Mouse (Mus musculus) midbrain, embryonic 16.5 days (tissue): ENCODE data around the gene Srp54c. TPM values are rescaled to one million over a fixed set of nuclear protein-coding genes. Genes with fewer than 3 reads are reported as not detected.

Experiments
- ATAC-seq: fragments of 200-750 bp; cut with Nextera tagmentation; 2 replicates; pipeline ENCODE4 v1.8.0; 2017; ENCODE audit warnings: moderate TSS enrichment
- H3K27ac ChIP-seq: fragments of 300-500 bp; sonication (generic); 2 replicates; pipeline ENCODE4 v1.5.1; 2014; ENCODE audit warnings: mild to moderate bottlenecking, low read length, mixed read lengths
- H3K27me3 ChIP-seq: fragments of 300-500 bp; sonication (generic); 2 replicates; pipeline ENCODE4 v1.6.1; 2014; ENCODE audit warnings: low read depth, low read length, mixed read lengths; ENCODE audit not compliant: control insufficient read depth, insufficient read depth
- H3K36me3 ChIP-seq: fragments of 300-500 bp; sonication (generic); 2 replicates; pipeline ENCODE4 v1.6.1; 2014; ENCODE audit warnings: mild to moderate bottlenecking, low read length, moderate library complexity, mixed read lengths; ENCODE audit not compliant: control insufficient read depth, insufficient read depth
- H3K4me1 ChIP-seq: fragments of 300-500 bp; sonication (generic); 2 replicates; pipeline ENCODE4 v1.6.1; 2014; ENCODE audit warnings: mild to moderate bottlenecking, low read length, mixed read lengths; ENCODE audit not compliant: control insufficient read depth, insufficient read depth
- H3K4me2 ChIP-seq: fragments of 300-500 bp; sonication (generic); 2 replicates; pipeline ENCODE4 v1.6.1; 2014; ENCODE audit warnings: mild to moderate bottlenecking, low read length, mixed read lengths
- H3K4me3 ChIP-seq: fragments of 300-500 bp; sonication (generic); 2 replicates; pipeline ENCODE4 v1.5.1; 2014; ENCODE audit warnings: low read depth, mild to moderate bottlenecking, low read length, moderate library complexity, mixed read lengths
- H3K9ac ChIP-seq: fragments of 300-500 bp; sonication (generic); 2 replicates; pipeline ENCODE4 v1.6.1; 2014; ENCODE audit warnings: low read depth, low read length, mixed read lengths
- H3K9me3 ChIP-seq: fragments of 300-500 bp; sonication (generic); replicated peaks from 2 replicates; pipeline ENCODE4 v1.6.1; 2014; ENCODE audit warnings: mild to moderate bottlenecking, low read length, mixed read lengths; ENCODE audit not compliant: control insufficient read depth, poor library complexity, severe bottlenecking
- WGBS: fragments of 180-500 bp; shearing (Covaris S2); extraction: QIAGEN DNeasy Blood & Tissue Kit; methylation state at CpG from one replicate; pipeline ENCODE4 v1.1.7; 2014; 5-methylcytosine and 5-hydroxymethylcytosine counted together
- polyA plus RNA-seq: library from polyadenylated mRNA; unstranded; fragments of >200 nt; fragmentation: Nextera tagmentation; extraction: Ambion mirVana; gene quantifications from 2 replicates; pipeline ENCODE4 v1.2.1, GENCODE M21; 2015

Srp54c gene
- polyA plus RNA-seq, 1 experiment from 2014 or later, result 75.1 TPM

- no peak overlapping the region for H3K4me3 ChIP-seq
- WGBS, result 98% methylated on average over 4 of the region's 4 CpGs
- H3K27me3 ChIP-seq, result no peaks in the 10 kb centered on the region
- peaks cover 17% of the 10 kb centered on the region for H3K4me1 ChIP-seq
- H3K4me2 ChIP-seq, result no peak overlapping the region
- H3K27ac ChIP-seq, result no peak overlapping the region
- H3K36me3 ChIP-seq, result no peaks in the 10 kb centered on the region
- H3K9me3 ChIP-seq, result no peaks in the 10 kb centered on the region
- no peak overlapping the region for H3K9ac ChIP-seq
- no peak for ATAC-seq
These were observed 76.4 kb downstream of the Srp54c start for GRCm38 (mm10) chr12:55306371-55306770.

- no peaks in the 10 kb centered on the region for H3K36me3 ChIP-seq
- H3K9me3 ChIP-seq, result no peaks in the 10 kb centered on the region
- H3K4me2 ChIP-seq, result no peak overlapping the region
- no peak for ATAC-seq
- H3K27me3 ChIP-seq, result no peaks in the 10 kb centered on the region
- H3K4me3 ChIP-seq, result no peak overlapping the region
- H3K9ac ChIP-seq, result no peak overlapping the region
- H3K27ac ChIP-seq, result no peak overlapping the region
- H3K4me1 ChIP-seq, result peaks cover 12% of the 10 kb centered on the region
- 64% methylated on average over 6 of the region's 6 CpGs for WGBS
These were observed 77.6 kb downstream of the Srp54c start for GRCm38 (mm10) chr12:55307566-55307965.

GRCm38 (mm10) chr12:55308731-55309130 is 78.8 kb downstream of the Srp54c start:
- Histone ChIP-seq H3K4me1 (peaks cover 8% of the 10 kb centered on the region), H3K27ac (no peak overlapping the region), H3K27me3 (no peaks in the 10 kb centered on the region), H3K9ac (no peak overlapping the region), H3K9me3 (no peaks in the 10 kb centered on the region), H3K4me3 (no peak overlapping the region), H3K4me2 (no peak overlapping the region), H3K36me3 (no peaks in the 10 kb centered on the region)
- no peak for ATAC-seq
- 95% methylated on average over 9 of the region's 9 CpGs for WGBS

- WGBS, result 75% methylated on average over 8 of the region's 8 CpGs
- no peak for ATAC-seq
- H3K27me3 ChIP-seq, result no peaks in the 10 kb centered on the region
These were observed 79.5 kb downstream of the Srp54c start for GRCm38 (mm10) chr12:55309501-55309900.

GRCm38 (mm10) chr12:55311841-55312240 is 81.9 kb downstream of the Srp54c start:
- Histone ChIP-seq H3K27ac (no peak overlapping the region), H3K9me3 (no peaks in the 10 kb centered on the region), H3K36me3 (no peaks in the 10 kb centered on the region), H3K9ac (no peak overlapping the region), H3K27me3 (no peaks in the 10 kb centered on the region), H3K4me1 (no peaks in the 10 kb centered on the region), H3K4me2 (no peak overlapping the region), H3K4me3 (no peak overlapping the region)
- whole genome bisulfite sequencing, result 85% methylated on average over 7 of the region's 7 CpGs
- ATAC-seq, result no peak

More at GRCm38 (mm10) chr12:55309501-55309900, 79.5 kb downstream of the Srp54c start:
- Histone ChIP-seq H3K27ac (no peak overlapping the region), H3K4me3 (no peak overlapping the region), H3K4me1 (0 out of 2 replicates have a peak, but pooled peaks cover 4% of the 10 kb centered on the region), H3K4me2 (no peak overlapping the region), H3K9ac (no peak overlapping the region), H3K9me3 (no peaks in the 10 kb centered on the region), H3K36me3 (no peaks in the 10 kb centered on the region)

Other genes starting within 250 kb of the Srp54c start
- gene Gm20403, start 243.6 kb upstream of the Srp54c start, polyA plus RNA-seq, result not detected in 2 replicates
- gene Baz1a, start 215.8 kb upstream of the Srp54c start, polyA plus RNA-seq, result 1.9 and 5.1 TPM in 2 replicates
- gene 2700097O09Rik, start 150.1 kb upstream of the Srp54c start, polyA plus RNA-seq, result 32.2 and 32.6 TPM in 2 replicates
- 203 and 209 TPM in 2 replicates for gene Srp54a, start 149.9 kb upstream of the Srp54c start, polyA plus RNA-seq
- gene Fam177a, start 105.7 kb upstream of the Srp54c start, polyA plus RNA-seq, result 71.6 and 80.9 TPM in 2 replicates
- 67.5 and 67.9 TPM in 2 replicates for gene Srp54b, start 75.1 kb upstream of the Srp54c start, polyA plus RNA-seq
- gene 1700047I17Rik2, start 30.6 kb upstream of the Srp54c start, polyA plus RNA-seq, result not detected in 2 replicates
- gene 1110008L16Rik, start 69.4 kb downstream of the Srp54c start, polyA plus RNA-seq, result 8.6 and 9.7 TPM in 2 replicates
- gene Ppp2r3c, start 72.8 kb downstream of the Srp54c start, polyA plus RNA-seq, result 21.6 and 26.8 TPM in 2 replicates
- gene Psma6, start 154.1 kb downstream of the Srp54c start, polyA plus RNA-seq, result 401 and 405 TPM in 2 replicates